Mouse (Mus musculus): Measurements from ENCODE around the gene Fry. TPM values are rescaled to one million over a fixed set of nuclear protein-coding genes. Genes with fewer than 3 reads are reported as not detected.
A peak's percentile ranks its signal among the peaks of the same experiment; 100 is the strongest.

Gene Fry
- total RNA-seq, 1 experiment from 2014 or later, result 51.4 TPM

- no peak for ATAC-seq (replicated peaks; ENCODE audit: insufficient number of reproducible peaks, low FRiP score, low TSS enrichment, poor library complexity, severe bottlenecking)
Observed at GRCm38 (mm10) chr5:150161193-150161592, 42.7 kb downstream of the Fry start.

GRCm38 (mm10) chr5:150161898-150162297 lies 43.5 kb downstream of the Fry start:
- ATAC-seq (replicated peaks; ENCODE audit: insufficient number of reproducible peaks, low FRiP score, low TSS enrichment, poor library complexity, severe bottlenecking), result no peak

- no peak for ATAC-seq (replicated peaks; ENCODE audit: insufficient number of reproducible peaks, low FRiP score, low TSS enrichment, poor library complexity, severe bottlenecking)
Observed at GRCm38 (mm10) chr5:150164671-150165070, 46.2 kb downstream of the Fry start.

- ATAC-seq (replicated peaks; ENCODE audit: insufficient number of reproducible peaks, low FRiP score, low TSS enrichment, poor library complexity, severe bottlenecking), result no peak
Observed at GRCm38 (mm10) chr5:150166811-150167210, 48.4 kb downstream of the Fry start.

- ATAC-seq (replicated peaks; ENCODE audit: insufficient number of reproducible peaks, low FRiP score, low TSS enrichment, poor library complexity, severe bottlenecking), result no peak
Observed at GRCm38 (mm10) chr5:150167287-150167686, 48.8 kb downstream of the Fry start.

- peak; percentile 85 for ATAC-seq (replicated peaks; ENCODE audit: insufficient number of reproducible peaks, low FRiP score, low TSS enrichment, poor library complexity, severe bottlenecking)
Observed at GRCm38 (mm10) chr5:150168712-150169111, 50.3 kb downstream of the Fry start.

- no peak for ATAC-seq (replicated peaks; ENCODE audit: insufficient number of reproducible peaks, low FRiP score, low TSS enrichment, poor library complexity, severe bottlenecking)
Observed at GRCm38 (mm10) chr5:150171562-150171961, 53.1 kb downstream of the Fry start.

GRCm38 (mm10) chr5:150173869-150174268 lies 55.4 kb downstream of the Fry start:
- no peak for ATAC-seq (replicated peaks; ENCODE audit: insufficient number of reproducible peaks, low FRiP score, low TSS enrichment, poor library complexity, severe bottlenecking)

GRCm38 (mm10) chr5:150174950-150175349 lies 56.5 kb downstream of the Fry start:
- ATAC-seq (replicated peaks; ENCODE audit: insufficient number of reproducible peaks, low FRiP score, low TSS enrichment, poor library complexity, severe bottlenecking), result no peak

DNA sequence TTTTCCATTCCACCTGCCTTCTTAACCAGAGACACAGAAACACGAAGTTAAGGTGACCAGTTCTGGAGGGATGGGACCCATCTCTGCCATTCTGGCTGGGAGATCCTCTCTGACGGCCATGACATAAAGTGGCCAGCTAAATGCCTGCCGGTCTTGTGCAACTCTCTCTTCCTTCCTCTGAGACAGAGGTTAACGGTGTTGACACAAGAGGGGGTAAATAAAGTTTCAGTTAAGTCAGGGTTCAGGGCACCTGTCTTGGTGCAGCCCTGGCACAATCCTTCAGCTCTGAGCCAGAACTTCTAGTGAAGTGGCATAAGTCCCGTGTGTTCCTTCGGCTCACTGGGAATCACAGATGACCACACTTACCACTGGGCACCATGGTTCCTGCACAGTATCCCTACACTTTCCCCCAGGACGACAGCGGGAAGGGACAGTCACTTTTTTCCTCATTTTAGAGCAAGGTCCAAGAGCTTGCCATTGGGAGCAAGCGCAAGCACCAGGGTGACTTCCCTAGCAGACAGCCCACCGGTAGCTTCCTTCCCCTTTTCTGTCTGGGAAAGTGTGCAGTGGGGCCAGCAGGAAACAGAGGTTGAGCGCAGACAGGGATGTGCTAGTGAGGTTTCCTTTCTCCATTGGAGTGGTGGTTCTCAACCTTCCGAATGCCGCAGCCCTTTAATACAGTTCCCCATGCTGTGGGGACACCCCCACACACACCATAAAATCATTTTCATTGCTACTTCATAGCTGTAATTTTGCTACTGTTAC lies 58.0 kb downstream of the Fry start:
- ATAC-seq (replicated peaks; ENCODE audit: insufficient number of reproducible peaks, low FRiP score, low TSS enrichment, poor library complexity, severe bottlenecking), result peak; percentile 51

DNA sequence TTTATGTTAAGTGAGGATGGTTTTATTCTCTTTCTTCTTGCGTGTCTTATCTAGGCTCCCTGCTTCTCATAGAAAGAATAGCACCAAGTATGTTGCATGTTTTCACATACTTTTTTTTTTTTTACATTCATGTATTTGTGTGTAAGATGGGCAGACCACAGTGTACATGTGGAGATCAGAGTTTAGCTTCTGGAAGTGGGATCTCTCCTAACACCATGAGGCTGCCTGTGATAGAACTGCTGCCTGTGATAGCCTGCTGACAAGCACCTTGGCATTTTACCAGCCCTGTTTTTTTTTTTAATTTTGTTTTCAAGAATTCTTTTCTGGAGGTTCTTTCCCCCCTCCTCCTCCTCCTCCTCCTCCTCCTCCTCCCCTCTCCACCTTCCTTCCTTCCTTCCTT lies 59.3 kb downstream of the Fry start:
- ATAC-seq (replicated peaks; ENCODE audit: insufficient number of reproducible peaks, low FRiP score, low TSS enrichment, poor library complexity, severe bottlenecking), result no peak

- ATAC-seq (replicated peaks; ENCODE audit: insufficient number of reproducible peaks, low FRiP score, low TSS enrichment, poor library complexity, severe bottlenecking), result 0 out of 2 replicates have a peak, but pooled peaks have one; percentile 33
Observed at GRCm38 (mm10) chr5:150178194-150178801, 59.9 kb downstream of the Fry start.

- no peak for ATAC-seq (replicated peaks; ENCODE audit: insufficient number of reproducible peaks, low FRiP score, low TSS enrichment, poor library complexity, severe bottlenecking)
Observed at GRCm38 (mm10) chr5:150180985-150181607, 62.7 kb downstream of the Fry start.

DNA sequence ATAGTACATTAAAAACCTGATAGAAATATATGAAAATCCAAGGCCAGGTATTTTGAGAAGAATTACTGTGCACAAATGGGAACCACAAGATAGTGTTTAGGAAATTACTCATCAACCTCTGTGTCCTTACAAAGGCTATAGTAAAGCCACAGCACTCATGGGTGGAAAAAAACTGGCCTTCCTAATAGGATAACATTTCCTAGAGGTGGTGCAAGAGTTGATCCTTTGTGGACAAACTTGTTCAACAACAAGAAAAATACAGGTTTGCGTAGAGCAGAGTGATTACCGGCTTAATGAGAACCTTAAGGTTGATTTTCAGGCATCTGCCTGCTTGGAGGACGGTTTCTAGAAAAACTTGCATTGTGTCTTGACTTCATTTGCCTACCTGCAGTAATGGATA lies 66.5 kb downstream of the Fry start:
- ATAC-seq (replicated peaks; ENCODE audit: insufficient number of reproducible peaks, low FRiP score, low TSS enrichment, poor library complexity, severe bottlenecking), result no peak

GRCm38 (mm10) chr5:150186121-150186520 lies 67.7 kb downstream of the Fry start:
- no peak for ATAC-seq (replicated peaks; ENCODE audit: insufficient number of reproducible peaks, low FRiP score, low TSS enrichment, poor library complexity, severe bottlenecking)

DNA sequence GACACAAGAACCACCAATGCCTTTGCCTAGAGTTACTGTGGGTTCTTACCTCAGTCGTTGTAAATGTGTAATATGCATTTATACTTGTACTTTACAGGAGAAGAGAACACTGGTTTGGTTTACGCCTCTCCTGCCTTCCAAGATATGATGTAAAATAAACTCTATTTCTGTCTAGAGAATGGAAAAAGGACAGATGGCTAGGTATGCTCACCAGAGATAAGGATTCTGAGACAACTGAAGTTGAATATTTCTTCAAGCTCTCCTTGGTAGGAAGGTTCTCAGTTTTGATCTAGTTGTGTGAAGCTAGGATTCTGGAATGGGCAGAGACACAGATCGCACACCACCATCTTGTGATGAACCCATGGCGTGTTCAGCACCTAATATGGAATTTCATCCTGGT lies 68.2 kb downstream of the Fry start:
- ATAC-seq (replicated peaks; ENCODE audit: insufficient number of reproducible peaks, low FRiP score, low TSS enrichment, poor library complexity, severe bottlenecking), result no peak

DNA sequence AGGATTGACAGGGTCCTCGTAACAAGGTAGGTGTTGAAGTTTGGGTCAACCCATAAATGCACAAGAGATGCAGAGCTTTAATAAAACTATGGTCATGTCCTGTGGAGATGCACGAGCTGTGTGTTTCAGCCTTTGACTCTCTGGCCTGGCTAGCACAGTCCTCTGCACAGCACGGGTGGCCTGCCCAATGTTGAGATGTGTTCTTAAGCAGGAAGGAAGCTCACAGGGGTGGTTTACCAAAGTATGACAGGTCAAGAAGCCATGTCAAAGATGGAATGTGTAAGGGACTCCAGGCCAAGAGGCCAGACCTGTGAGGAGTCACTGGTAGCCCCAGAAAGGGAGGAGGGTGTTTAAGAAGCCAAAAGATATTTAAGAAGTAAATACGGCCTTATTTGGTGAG lies 69.6 kb downstream of the Fry start:
- ATAC-seq (replicated peaks; ENCODE audit: insufficient number of reproducible peaks, low FRiP score, low TSS enrichment, poor library complexity, severe bottlenecking), result no peak

- no peak for ATAC-seq (replicated peaks; ENCODE audit: insufficient number of reproducible peaks, low FRiP score, low TSS enrichment, poor library complexity, severe bottlenecking)
Observed at GRCm38 (mm10) chr5:150190454-150191358, 72.3 kb downstream of the Fry start.

Measured in monocyte, adult 5-6 weeks (primary cell).